Mouse (Mus musculus) stomach, postnatal 0 days (tissue): ENCODE data around the gene Gpr137c.

Experiments used
- CTCF ChIP-seq: IDR thresholded peaks from 2 replicates; pipeline ENCODE4 v1.5.1; 2016; ENCODE audit warnings: antibody characterized with exemption, low read depth, mild to moderate bottlenecking, moderate library complexity
- EP300 ChIP-seq: optimal IDR thresholded peaks from 2 replicates; pipeline ENCODE3; 2016; ENCODE audit warnings: antibody characterized with exemption

GRCm38 (mm10) chr14:45217693-45218092 lies 1.8 kb upstream of the Gpr137c start:
- TF ChIP-seq CTCF (no peak), EP300 (no peak)
